Mouse (Mus musculus): ENCODE data around the gene Rsu1. TPM values are rescaled to one million over a fixed set of nuclear protein-coding genes. Genes with fewer than 3 reads are reported as not detected.

Gene Rsu1
- polyA plus RNA-seq, 1 experiment from 2014 or later, result 68.4 TPM

DNA sequence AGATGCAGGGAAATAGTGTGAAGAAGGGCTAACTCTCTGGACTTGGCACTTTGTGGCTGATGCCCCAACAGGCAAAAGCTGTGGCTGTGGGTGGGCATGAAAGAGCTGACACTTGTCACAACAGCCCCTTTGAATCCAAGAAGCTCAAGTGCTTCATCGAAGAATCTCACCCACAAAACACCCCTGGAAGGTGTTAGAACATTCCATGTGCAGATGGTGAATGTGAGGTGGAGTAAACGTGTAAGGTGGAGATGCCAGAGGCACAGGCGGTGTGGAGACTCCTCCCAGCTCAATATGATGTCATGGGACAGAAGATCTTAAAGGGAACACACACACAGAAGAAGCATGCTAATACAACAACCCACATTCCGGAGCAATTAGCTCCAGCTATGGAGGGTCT lies 182.9 kb downstream of the Rsu1 start:
- Histone ChIP-seq H3K9me3 (no peaks in the 10 kb centered on the region), H3K4me3 (no peak overlapping the region), H3K27me3 (no peaks in the 10 kb centered on the region), H3K27ac (no peak overlapping the region), H3K4me1 (replicated peaks) (peaks cover 7% of the 10 kb centered on the region), H3K9ac (no peak overlapping the region), H3K36me3 (no peaks in the 10 kb centered on the region), H3K4me2 (no peak overlapping the region)
- no peak for ATAC-seq (ENCODE audit: low FRiP score)
- 82% methylated on average over 4 of the region's 4 CpGs for WGBS

GRCm38 (mm10) chr2:13087811-13088210 lies 183.4 kb downstream of the Rsu1 start:
- no peak for ATAC-seq (ENCODE audit: low FRiP score)
- H3K4me1 ChIP-seq (replicated peaks), result peaks cover 11% of the 10 kb centered on the region
- H3K4me3 ChIP-seq, result no peak overlapping the region

GRCm38 (mm10) chr2:13084223-13084622 lies 187.0 kb downstream of the Rsu1 start:
- Histone ChIP-seq H3K9ac (no peak overlapping the region), H3K36me3 (no peaks in the 10 kb centered on the region), H3K4me3 (no peak overlapping the region), H3K27me3 (no peaks in the 10 kb centered on the region), H3K9me3 (no peaks in the 10 kb centered on the region), H3K4me1 (replicated peaks) (peaks cover 12% of the 10 kb centered on the region), H3K4me2 (no peak overlapping the region), H3K27ac (peak overlapping the region; percentile 60; the same call in 1 of the 2 replicates)
- WGBS, result 20% methylated on average over 5 of the region's 5 CpGs
- peak; percentile 58; the same call in 1 of the 2 replicates for ATAC-seq (ENCODE audit: low FRiP score)

More at GRCm38 (mm10) chr2:13087811-13088210, 183.4 kb downstream of the Rsu1 start:
- WGBS, result 96% methylated on average over 2 of the region's 2 CpGs
- no peak overlapping the region for H3K9ac ChIP-seq
- H3K4me2 ChIP-seq, result no peak overlapping the region
- H3K27me3 ChIP-seq, result no peaks in the 10 kb centered on the region
- no peaks in the 10 kb centered on the region for H3K36me3 ChIP-seq
- H3K9me3 ChIP-seq, result no peaks in the 10 kb centered on the region
- no peak overlapping the region for H3K27ac ChIP-seq

DNA sequence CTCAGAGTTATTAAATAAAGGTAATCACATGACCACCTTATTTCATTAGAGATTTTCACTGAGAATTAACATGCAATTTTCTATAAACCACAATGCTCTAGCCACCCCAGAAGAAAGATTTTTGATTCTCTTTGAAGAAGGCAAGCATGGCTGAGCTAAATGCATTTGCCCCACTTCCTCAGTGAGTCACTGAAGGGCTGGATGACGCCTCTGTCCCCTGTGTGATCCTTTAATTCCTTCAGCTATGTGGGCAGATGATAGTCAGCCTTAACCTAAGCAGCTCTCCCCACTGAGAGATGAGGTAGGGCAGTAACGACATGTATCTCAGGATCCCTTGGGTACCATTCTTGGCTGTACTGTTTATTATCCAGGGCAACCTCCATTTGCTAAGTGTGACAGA lies 190.7 kb downstream of the Rsu1 start:
- ATAC-seq (ENCODE audit: low FRiP score), result no peak
- H3K4me2 ChIP-seq, result no peak overlapping the region
- no peak overlapping the region for H3K4me3 ChIP-seq
- H3K27me3 ChIP-seq, result no peaks in the 10 kb centered on the region
- WGBS, result 77% methylated on average over 2 of the region's 2 CpGs
- peaks cover 14% of the 10 kb centered on the region for H3K4me1 ChIP-seq (replicated peaks)
- H3K9me3 ChIP-seq, result no peaks in the 10 kb centered on the region
- H3K36me3 ChIP-seq, result no peaks in the 10 kb centered on the region
- no peak overlapping the region for H3K27ac ChIP-seq
- no peak overlapping the region for H3K9ac ChIP-seq

GRCm38 (mm10) chr2:13072243-13072642 lies 199.0 kb downstream of the Rsu1 start:
- ATAC-seq (ENCODE audit: low FRiP score), result no peak

GRCm38 (mm10) chr2:13060426-13061170 lies 210.6 kb downstream of the Rsu1 start:
- 96% methylated on average over 5 of the region's 5 CpGs for WGBS
- no peak for ATAC-seq (ENCODE audit: low FRiP score)
- Histone ChIP-seq H3K4me2 (no peak overlapping the region), H3K36me3 (no peaks in the 10 kb centered on the region), H3K4me3 (no peak overlapping the region), H3K27me3 (no peaks in the 10 kb centered on the region), H3K9me3 (no peaks in the 10 kb centered on the region), H3K9ac (no peak overlapping the region), H3K4me1 (replicated peaks) (no peaks in the 10 kb centered on the region), H3K27ac (no peak overlapping the region)

More at GRCm38 (mm10) chr2:13072243-13072642, 199.0 kb downstream of the Rsu1 start:
- Histone ChIP-seq H3K27me3 (no peaks in the 10 kb centered on the region), H3K36me3 (no peaks in the 10 kb centered on the region), H3K4me3 (no peak overlapping the region), H3K27ac (no peak overlapping the region), H3K9ac (no peak overlapping the region), H3K4me1 (replicated peaks) (no peaks in the 10 kb centered on the region), H3K9me3 (no peaks in the 10 kb centered on the region), H3K4me2 (no peak overlapping the region)

DNA sequence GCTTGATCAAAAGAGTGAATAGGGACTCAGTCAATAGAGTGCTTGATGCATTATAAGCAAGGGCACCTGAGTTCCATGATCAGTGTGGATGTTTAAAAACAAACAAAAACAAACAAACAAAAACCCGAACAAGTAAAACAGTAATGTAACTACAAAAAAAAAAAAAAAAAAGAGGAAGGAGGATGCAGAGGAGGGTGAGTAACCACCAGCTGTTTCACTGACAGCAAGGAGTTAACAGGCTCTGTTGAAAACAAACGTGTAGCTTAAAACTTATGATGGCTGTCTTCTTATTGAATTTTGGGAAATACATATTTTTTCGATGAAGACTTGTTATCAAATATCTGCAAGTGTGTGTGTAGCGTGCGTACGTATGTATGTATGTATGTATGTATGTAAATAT lies 222.6 kb downstream of the Rsu1 start:
- Histone ChIP-seq H3K9ac (no peak overlapping the region), H3K36me3 (no peaks in the 10 kb centered on the region), H3K27ac (no peak overlapping the region), H3K4me3 (no peak overlapping the region), H3K4me2 (no peak overlapping the region), H3K27me3 (no peaks in the 10 kb centered on the region), H3K9me3 (no peaks in the 10 kb centered on the region), H3K4me1 (replicated peaks) (no peaks in the 10 kb centered on the region)
- no peak for ATAC-seq (ENCODE audit: low FRiP score)
- WGBS, result 91% methylated on average over 6 of the region's 6 CpGs

DNA sequence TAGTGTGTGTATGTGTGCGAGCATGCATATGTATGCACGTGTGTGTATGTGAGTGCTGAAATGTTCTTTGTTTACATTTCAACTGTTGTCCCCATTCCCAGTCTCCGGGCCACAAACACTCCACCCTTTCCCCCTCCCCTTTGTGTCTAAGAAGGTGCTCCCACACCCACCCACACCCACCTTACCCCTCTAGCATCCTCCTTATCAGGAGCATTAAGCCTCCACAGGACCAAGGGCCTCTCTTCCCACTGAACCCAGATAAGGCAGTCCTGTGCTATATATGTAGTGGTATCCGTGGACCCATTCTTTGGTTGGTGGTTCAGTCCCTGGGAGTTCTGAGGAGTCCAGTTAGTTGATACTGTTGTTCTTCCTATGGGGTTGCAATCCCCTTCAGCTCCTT lies 226.7 kb downstream of the Rsu1 start:
- no peak overlapping the region for H3K9ac ChIP-seq
- no peaks in the 10 kb centered on the region for H3K36me3 ChIP-seq
- no peaks in the 10 kb centered on the region for H3K27me3 ChIP-seq
- no peak overlapping the region for H3K27ac ChIP-seq
- ATAC-seq (ENCODE audit: low FRiP score), result no peak
- no peak overlapping the region for H3K4me3 ChIP-seq
- 90% methylated on average over 4 of the region's 4 CpGs for WGBS
- H3K4me1 ChIP-seq (replicated peaks), result no peaks in the 10 kb centered on the region
- no peaks in the 10 kb centered on the region for H3K9me3 ChIP-seq
- H3K4me2 ChIP-seq, result no peak overlapping the region

DNA sequence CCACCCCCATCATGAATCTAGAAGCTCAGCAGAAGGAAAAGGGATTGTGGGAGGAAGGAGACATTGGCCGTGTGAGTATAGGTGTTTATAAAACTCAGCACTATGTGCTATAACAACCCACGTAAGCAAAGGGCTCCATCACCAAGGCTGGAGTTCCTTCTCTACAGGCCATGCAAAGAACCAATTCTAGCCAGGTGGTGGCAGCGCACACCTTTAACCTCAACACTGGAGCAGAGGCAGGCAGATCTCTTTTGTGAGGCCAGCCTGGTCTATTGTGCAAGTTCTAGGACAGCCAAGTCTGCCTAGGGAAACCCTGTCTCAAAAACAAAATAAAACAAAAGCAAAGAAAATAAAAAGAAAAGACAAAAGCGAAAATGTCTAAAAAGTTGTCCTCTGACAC lies 231.4 kb downstream of the Rsu1 start:
- Histone ChIP-seq H3K27me3 (no peaks in the 10 kb centered on the region), H3K27ac (no peak overlapping the region), H3K4me1 (replicated peaks) (no peaks in the 10 kb centered on the region), H3K36me3 (no peaks in the 10 kb centered on the region), H3K9ac (no peak overlapping the region), H3K9me3 (no peaks in the 10 kb centered on the region), H3K4me3 (no peak overlapping the region), H3K4me2 (no peak overlapping the region)
- ATAC-seq (ENCODE audit: low FRiP score), result no peak
- 91% methylated on average over 4 of the region's 4 CpGs for WGBS

GRCm38 (mm10) chr2:13038772-13039171 lies 232.4 kb downstream of the Rsu1 start:
- ATAC-seq (ENCODE audit: low FRiP score), result no peak
- H3K4me3 ChIP-seq, result no peak overlapping the region
- H3K36me3 ChIP-seq, result no peaks in the 10 kb centered on the region
- no peaks in the 10 kb centered on the region for H3K9me3 ChIP-seq
- 81% methylated on average over 3 of the region's 3 CpGs for WGBS
- H3K9ac ChIP-seq, result no peak overlapping the region
- H3K4me1 ChIP-seq (replicated peaks), result no peaks in the 10 kb centered on the region
- no peaks in the 10 kb centered on the region for H3K27me3 ChIP-seq
- no peak overlapping the region for H3K4me2 ChIP-seq
- no peak overlapping the region for H3K27ac ChIP-seq

Other genes starting within 250 kb of the Rsu1 start
- gene Cubn, start 220.4 kb upstream of the Rsu1 start, polyA plus RNA-seq (2015; fragmentation: Nextera tagmentation; extraction: Ambion mirVana), result 0.19 and 0.22 TPM in 2 replicates